Mouse (Mus musculus) cerebellum, postnatal 36 days (tissue): ENCODE measurements around the gene Olfr105-ps.

Source experiments
- DNase-seq, 2 experiments: peaks; one replicate each; pipeline ENCODE4 v3.0.0; 2021 to 2022; ENCODE audit warnings: mixed read lengths in 2 of 2

Olfr105-ps gene

DNA sequence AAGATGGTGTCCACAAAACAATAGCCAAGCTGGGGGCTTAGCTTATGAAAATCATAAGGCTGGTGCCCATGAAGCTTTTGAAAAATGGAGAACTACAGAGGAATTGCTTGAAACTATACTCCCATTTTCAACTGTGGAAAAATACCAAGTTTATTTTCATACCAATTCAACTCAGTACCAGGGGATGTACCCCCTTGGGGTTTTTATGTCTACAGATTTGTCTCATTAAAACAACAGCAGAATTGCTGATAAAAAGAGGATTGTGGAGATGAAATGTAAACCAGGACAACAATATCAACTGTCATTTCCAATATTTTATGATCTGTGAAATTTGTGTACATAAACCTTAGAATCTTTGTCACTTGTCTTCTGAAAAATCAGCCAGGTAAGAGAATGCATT lies at the start of gene Olfr105-ps:
Olfr105-ps (plus strand) TSS at position 301 of the 400 bp plus-strand sequence.
- DNase-seq = no peak

DNA sequence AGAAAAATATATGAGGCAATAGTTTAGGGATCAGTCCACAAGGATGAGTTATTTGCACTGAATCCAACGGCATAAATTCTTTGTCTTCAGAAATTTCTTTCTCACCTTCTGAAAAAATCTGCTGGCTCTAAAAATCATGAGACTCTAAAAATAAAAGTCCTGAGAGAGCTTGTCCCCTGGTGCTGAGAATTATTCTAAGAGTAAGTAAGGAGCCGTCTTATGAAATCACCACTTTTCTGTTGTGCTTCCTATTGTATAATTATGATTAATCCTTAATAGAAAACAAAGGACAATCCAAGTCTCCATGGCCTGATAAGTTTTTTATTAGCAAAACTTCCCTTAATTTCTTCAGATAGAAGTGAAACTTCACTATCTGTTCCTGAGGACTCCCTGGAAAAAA lies 39.2 kb upstream of the Olfr105-ps start, which contains the start of gene Olfr103:
Olfr103 (minus strand) TSS at position 101 of the 400 bp plus-strand sequence.
- no peak for DNase-seq

DNA sequence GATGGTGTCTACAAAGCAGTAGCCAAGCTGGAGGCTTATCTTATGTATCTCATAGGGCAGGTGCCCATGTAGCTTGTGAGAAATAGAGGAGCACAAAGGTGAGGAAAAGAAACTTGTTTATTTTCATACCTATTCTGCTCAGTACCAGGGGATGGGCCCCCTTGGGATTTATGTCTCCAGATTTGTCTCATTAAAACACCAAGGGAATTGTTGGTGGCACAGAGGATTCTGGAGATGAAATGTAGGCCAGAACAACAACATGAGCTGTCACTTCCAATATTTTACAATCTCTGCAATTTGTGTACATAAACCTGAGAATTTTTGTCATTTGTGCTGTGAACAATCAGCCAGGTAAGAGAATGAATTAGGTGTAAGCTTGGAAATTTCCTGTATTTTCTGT lies 19.6 kb upstream of the Olfr105-ps start, which contains the start of gene Olfr104-ps:
Olfr104-ps (plus strand) TSS at position 301 of the 400 bp plus-strand sequence.
- DNase-seq = no peak

DNA sequence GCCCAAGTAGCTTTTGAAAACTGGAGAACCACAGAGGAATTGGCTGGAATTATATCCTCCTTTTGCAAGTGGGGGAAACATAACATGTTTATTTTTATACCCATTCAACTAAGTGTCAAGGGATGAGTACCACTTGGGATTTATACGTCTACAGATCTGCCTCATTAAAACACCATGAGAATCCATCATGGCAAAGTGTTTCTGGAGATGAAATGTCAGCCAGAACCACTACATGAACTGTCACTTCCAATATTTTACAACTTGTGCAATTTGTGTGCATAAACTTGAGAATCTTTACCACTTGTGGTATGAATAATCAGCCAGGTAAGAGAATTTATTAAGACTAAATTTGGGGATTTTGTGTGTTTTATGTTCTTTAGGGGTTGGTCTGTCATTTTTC lies 11.3 kb downstream of the Olfr105-ps start, which contains the start of gene Olfr106-ps:
Olfr106-ps (plus strand) TSS at position 301 of the 400 bp plus-strand sequence.
- no peak for DNase-seq

DNA sequence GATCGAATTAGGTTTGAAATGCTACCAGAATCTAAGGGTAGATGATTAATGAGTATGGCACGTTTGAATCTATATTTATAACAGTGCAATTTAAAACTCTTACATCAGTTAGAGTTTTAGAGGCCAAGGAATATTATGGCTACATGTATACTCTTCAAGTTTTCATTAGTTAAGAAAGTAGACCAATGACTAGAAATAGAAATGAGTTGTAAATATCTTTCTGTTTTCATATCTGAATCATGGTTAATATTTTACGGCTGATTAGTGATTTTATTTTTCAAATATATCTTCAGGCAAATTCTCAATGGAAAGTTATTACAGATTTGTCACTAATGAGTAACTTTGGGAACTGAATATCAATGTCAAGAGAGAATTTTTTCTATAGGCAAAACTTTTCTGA lies 20.1 kb downstream of the Olfr105-ps start, which contains the start of gene Olfr107:
Olfr107 (plus strand) TSS at position 301 of the 400 bp plus-strand sequence.
- DNase-seq = no peak

DNA sequence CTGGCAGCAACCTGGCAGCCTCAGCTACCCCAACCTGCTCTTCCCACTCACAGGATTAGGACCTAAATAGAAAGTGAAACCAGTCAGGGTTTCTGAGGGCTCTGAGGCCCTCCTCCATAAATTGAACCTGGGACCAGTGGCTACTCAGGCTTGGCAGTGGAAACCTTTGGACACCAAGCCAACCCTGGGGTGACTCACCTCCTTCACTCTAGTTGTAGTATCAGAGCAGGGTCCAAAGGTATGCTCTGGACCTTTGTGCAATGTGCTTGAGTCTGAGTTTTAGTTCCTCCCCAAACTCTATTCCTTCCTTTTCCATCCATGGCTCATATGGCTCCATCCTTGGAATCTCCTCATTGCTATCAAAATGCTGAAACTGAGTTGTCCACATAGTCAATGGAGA lies 34.5 kb downstream of the Olfr105-ps start:
- DNase-seq = no peak
